Mouse (Mus musculus): ENCODE measurements around the gene Cntn2. TPM values are rescaled to one million over a fixed set of nuclear protein-coding genes. Genes with fewer than 3 reads are reported as not detected.
A peak's percentile ranks its signal among the peaks of the same experiment; 100 is the strongest.

Gene Cntn2
- polyA plus RNA-seq, 1 experiment from 2014 or later = 134 TPM

DNA sequence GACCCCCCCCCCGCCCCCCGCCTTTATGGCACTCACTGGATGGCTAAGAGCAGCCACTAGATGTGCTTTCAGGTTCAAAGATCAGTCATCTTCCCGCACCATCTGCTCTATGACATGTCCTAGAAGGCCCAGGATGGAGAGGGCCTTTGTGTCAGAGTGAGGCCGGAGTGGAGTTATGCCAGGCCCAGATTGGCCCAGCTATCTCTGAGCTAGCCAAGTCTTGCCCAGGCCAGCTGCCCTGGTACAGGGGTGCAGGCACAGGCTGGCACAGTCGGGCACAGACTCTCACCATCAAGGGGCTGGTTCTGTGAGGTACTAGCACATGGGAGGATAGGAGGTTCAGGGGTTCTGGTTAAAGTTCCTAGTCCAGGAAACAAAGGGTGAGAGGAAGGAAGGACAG, 5.3 kb downstream of the Cntn2 start:
- 67% methylated on average over 5 of the region's 5 CpGs for WGBS
- Histone ChIP-seq H3K9me3 (ENCODE audit: control insufficient read depth, low read length) (no peaks in the 10 kb centered on the region), H3K27ac (ENCODE audit: low read length) (no peak overlapping the region; the same call in 1 of the 2 replicates), H3K4me2 (ENCODE audit: low read length) (peak overlapping the region; percentile 25), H3K27me3 (replicated peaks; ENCODE audit: control insufficient read depth, insufficient read depth, low read length) (no peaks in the 10 kb centered on the region), H3K9ac (replicated peaks; ENCODE audit: low read depth, low read length) (no peak overlapping the region), H3K4me3 (replicated peaks; ENCODE audit: low read length) (no peak overlapping the region), H3K36me3 (ENCODE audit: control insufficient read depth, insufficient read depth) (no peaks in the 10 kb centered on the region), H3K4me1 (replicated peaks; ENCODE audit: control insufficient read depth, insufficient read depth, low read length) (peaks cover 67% of the 10 kb centered on the region)
- ATAC-seq = no peak

DNA sequence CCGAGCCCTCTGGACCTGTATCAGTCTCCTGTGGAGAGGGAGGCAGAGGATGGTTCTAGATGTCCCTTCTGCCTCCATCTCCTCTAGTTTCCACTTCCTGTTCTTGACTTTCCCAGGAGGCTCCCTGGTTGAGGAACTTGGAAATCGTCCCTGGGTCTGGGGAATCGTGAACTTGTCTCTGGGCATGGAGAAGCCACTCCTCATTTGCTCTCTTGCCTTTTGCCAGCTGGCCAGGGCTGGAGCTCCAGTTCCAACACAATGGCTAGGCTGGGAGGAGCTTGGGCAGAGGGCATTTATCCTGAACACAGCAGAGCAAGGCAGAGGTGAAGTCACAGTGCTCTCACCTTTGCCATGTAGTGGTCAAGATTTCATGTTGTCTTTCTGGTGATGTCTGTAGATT, 6.6 kb downstream of the Cntn2 start:
- Histone ChIP-seq H3K4me1 (replicated peaks; ENCODE audit: control insufficient read depth, insufficient read depth, low read length) (peaks cover 55% of the 10 kb centered on the region), H3K4me3 (replicated peaks; ENCODE audit: low read length) (no peak overlapping the region), H3K9ac (replicated peaks; ENCODE audit: low read depth, low read length) (no peak overlapping the region), H3K27me3 (replicated peaks; ENCODE audit: control insufficient read depth, insufficient read depth, low read length) (no peaks in the 10 kb centered on the region), H3K36me3 (ENCODE audit: control insufficient read depth, insufficient read depth) (no peaks in the 10 kb centered on the region), H3K9me3 (ENCODE audit: control insufficient read depth, low read length) (no peaks in the 10 kb centered on the region), H3K27ac (ENCODE audit: low read length) (no peak overlapping the region), H3K4me2 (ENCODE audit: low read length) (no peak overlapping the region)
- 81% methylated on average over 3 of the region's 3 CpGs for WGBS
- ATAC-seq = no peak

DNA sequence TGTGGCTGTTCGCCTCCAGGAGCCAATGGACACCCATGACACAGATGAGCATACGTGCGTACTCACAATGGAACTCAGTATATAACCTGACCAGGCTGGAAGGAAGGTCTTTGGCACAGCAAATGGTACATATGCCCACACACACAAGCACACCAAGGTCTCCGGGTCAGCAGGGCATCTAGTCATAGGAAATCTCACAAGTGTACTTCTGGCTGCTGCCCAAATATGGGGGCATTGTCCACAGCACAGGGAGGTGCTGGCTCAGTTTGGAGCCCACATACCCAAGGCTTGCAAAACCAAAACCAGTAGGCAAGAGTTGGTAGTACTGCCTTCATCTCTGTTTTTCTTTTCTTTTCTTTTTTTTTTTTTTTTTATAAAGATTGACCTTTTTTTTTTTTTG, 7.5 kb downstream of the Cntn2 start:
- 86% methylated on average over 4 of the region's 4 CpGs for WGBS
- Histone ChIP-seq H3K4me2 (ENCODE audit: low read length) (no peak overlapping the region), H3K9ac (replicated peaks; ENCODE audit: low read depth, low read length) (no peak overlapping the region), H3K27me3 (replicated peaks; ENCODE audit: control insufficient read depth, insufficient read depth, low read length) (no peaks in the 10 kb centered on the region), H3K4me1 (replicated peaks; ENCODE audit: control insufficient read depth, insufficient read depth, low read length) (peaks cover 55% of the 10 kb centered on the region), H3K36me3 (ENCODE audit: control insufficient read depth, insufficient read depth) (no peaks in the 10 kb centered on the region), H3K9me3 (ENCODE audit: control insufficient read depth, low read length) (no peaks in the 10 kb centered on the region), H3K4me3 (replicated peaks; ENCODE audit: low read length) (no peak overlapping the region), H3K27ac (ENCODE audit: low read length) (no peak overlapping the region)
- ATAC-seq = no peak

DNA sequence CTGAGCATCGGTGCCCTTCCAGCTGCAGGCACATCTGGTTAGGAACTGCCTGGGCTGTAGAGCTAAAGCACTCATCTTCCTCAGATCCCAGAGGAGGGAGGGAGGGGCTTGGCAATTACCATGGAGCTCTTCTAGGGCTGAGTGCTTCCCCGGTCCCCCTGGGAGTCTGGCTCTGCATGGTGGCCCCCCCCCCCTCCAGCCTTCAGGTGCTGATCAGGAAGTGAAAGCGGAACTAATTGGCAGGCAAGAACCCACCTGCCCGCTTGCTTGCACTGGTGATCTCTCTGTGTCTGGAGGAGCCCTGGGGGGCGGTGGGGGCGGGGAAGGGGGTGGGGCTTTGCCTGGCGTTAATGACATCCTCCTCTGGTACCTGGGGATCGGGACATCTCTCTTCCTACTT, 9.2 kb downstream of the Cntn2 start:
- Histone ChIP-seq H3K9me3 (ENCODE audit: control insufficient read depth, low read length) (no peaks in the 10 kb centered on the region), H3K9ac (replicated peaks; ENCODE audit: low read depth, low read length) (no peak overlapping the region), H3K4me3 (replicated peaks; ENCODE audit: low read length) (no peak overlapping the region), H3K36me3 (ENCODE audit: control insufficient read depth, insufficient read depth) (no peaks in the 10 kb centered on the region), H3K27me3 (replicated peaks; ENCODE audit: control insufficient read depth, insufficient read depth, low read length) (no peaks in the 10 kb centered on the region), H3K4me1 (replicated peaks; ENCODE audit: control insufficient read depth, insufficient read depth, low read length) (peaks cover 40% of the 10 kb centered on the region), H3K4me2 (ENCODE audit: low read length) (0 out of 2 replicates have a peak overlapping the region, but pooled peaks have one; percentile 2), H3K27ac (ENCODE audit: low read length) (no peak overlapping the region)
- 7% methylated on average over 8 of the region's 8 CpGs for WGBS
- 0 out of 2 replicates have a peak, but pooled peaks have one; percentile 18 for ATAC-seq

DNA sequence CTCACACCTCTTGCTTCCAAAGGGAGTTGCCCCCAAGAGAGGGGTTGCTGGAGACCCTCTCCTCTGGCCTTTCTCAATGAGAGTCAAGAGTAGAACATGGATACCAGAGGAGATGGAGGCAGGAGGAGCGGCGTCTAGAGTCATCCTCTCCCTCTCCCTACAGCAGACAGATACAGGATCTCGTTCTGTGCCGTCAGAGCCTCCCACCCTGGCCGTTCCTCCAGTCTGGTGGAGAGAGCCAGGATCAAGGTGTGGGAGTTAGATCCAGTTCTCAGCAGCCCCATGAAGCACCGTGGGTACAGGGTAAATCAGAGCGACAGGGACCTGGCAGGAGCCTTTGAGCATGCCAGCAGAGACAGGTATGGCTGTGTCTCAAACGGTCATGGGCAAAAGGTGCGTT, 10.5 kb downstream of the Cntn2 start:
- Histone ChIP-seq H3K9ac (replicated peaks; ENCODE audit: low read depth, low read length) (no peak overlapping the region), H3K27ac (ENCODE audit: low read length) (no peak overlapping the region), H3K36me3 (ENCODE audit: control insufficient read depth, insufficient read depth) (no peaks in the 10 kb centered on the region; the same call in 1 of the 2 replicates), H3K4me1 (replicated peaks; ENCODE audit: control insufficient read depth, insufficient read depth, low read length) (peaks cover 29% of the 10 kb centered on the region), H3K4me3 (replicated peaks; ENCODE audit: low read length) (no peak overlapping the region), H3K27me3 (replicated peaks; ENCODE audit: control insufficient read depth, insufficient read depth, low read length) (no peaks in the 10 kb centered on the region), H3K4me2 (ENCODE audit: low read length) (no peak overlapping the region), H3K9me3 (ENCODE audit: control insufficient read depth, low read length) (no peaks in the 10 kb centered on the region)
- ATAC-seq = no peak
- WGBS = 73% methylated on average over 9 of the region's 9 CpGs

DNA sequence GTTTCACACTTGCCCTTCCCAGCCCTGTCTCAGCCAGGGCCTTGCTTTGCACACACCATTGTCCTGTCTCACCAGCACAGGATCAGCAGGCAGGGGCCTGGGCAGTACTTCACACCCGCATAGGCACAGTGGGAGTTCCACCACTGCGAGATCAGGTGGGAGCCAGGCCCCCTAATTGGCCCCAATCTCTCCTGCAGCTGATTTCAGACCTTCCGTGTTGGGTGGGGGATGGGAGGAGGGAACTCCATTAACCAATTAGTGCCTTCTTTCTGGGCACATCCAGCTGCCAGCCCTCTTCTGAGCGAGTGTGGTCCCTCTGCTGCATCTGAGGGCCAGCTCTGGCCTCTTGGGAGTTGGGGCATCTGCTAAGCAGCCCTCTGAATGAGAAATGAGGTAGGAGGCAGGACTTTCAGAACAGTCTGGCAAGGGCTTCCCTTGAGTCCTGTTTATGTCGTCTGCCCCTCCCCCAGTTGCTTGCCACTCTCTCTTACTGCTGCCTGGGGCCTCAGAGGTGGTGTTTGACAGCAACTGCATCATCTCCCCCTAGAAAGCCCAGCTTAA, 12.3 kb downstream of the Cntn2 start:
- no peaks in the 10 kb centered on the region for H3K27me3 ChIP-seq (replicated peaks; ENCODE audit: control insufficient read depth, insufficient read depth, low read length)
- no peak overlapping the region for H3K27ac ChIP-seq (ENCODE audit: low read length)
- 2% methylated on average over 5 of the region's 5 CpGs for WGBS
- peak; percentile 36; the same call in 1 of the 2 replicates for ATAC-seq
- H3K9ac ChIP-seq (replicated peaks; ENCODE audit: low read depth, low read length) = no peak overlapping the region
- no peaks in the 10 kb centered on the region; the same call in 1 of the 2 replicates for H3K36me3 ChIP-seq (ENCODE audit: control insufficient read depth, insufficient read depth)
- H3K4me1 ChIP-seq (replicated peaks; ENCODE audit: control insufficient read depth, insufficient read depth, low read length) = peaks cover 38% of the 10 kb centered on the region
- no peak overlapping the region for H3K4me3 ChIP-seq (replicated peaks; ENCODE audit: low read length)
- H3K4me2 ChIP-seq (ENCODE audit: low read length) = no peak overlapping the region
- no peaks in the 10 kb centered on the region for H3K9me3 ChIP-seq (ENCODE audit: control insufficient read depth, low read length)

DNA sequence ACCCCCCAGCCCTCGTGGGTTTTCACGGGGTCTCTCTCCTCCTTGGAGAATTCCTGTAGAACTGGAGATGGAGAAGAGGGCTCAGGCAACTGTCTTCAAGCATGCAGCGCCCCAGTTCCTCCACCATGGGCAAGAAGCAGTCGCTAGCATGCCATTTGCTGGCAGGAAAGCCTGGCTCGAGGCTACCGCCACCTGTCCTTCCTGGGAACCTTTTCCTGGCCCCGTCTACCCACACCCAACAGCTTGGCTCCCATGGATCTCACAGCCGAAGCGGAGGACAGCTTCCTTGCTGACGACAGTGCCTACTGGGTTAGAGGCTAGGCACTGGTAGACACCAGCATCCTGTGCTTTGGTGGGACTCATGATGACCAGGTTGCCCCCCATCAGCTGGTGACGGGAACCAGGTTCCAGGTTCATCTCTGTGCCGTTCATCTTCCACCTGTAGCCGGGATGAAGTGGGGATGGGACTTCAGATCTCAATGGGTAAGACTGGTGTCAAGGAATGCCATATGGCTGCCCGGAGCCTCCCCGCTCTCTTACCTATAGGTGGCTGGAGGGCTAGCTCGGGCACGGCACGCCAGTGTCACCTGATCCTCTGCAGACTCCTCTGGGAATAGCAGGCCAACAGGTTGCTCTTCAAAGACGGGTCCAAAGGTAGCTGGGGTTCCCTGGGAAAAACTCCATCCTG, 14.3 kb downstream of the Cntn2 start:
- Histone ChIP-seq H3K4me3 (replicated peaks; ENCODE audit: low read length) (no peak overlapping the region), H3K36me3 (ENCODE audit: control insufficient read depth, insufficient read depth) (peaks cover 2% of the 10 kb centered on the region; the same call in 1 of the 2 replicates), H3K27me3 (replicated peaks; ENCODE audit: control insufficient read depth, insufficient read depth, low read length) (no peaks in the 10 kb centered on the region), H3K4me2 (ENCODE audit: low read length) (no peak overlapping the region), H3K9ac (replicated peaks; ENCODE audit: low read depth, low read length) (no peak overlapping the region), H3K9me3 (ENCODE audit: control insufficient read depth, low read length) (no peaks in the 10 kb centered on the region), H3K4me1 (replicated peaks; ENCODE audit: control insufficient read depth, insufficient read depth, low read length) (peaks cover 28% of the 10 kb centered on the region), H3K27ac (ENCODE audit: low read length) (no peak overlapping the region)
- ATAC-seq = no peak
- 83% methylated on average over 19 of the region's 19 CpGs for WGBS

DNA sequence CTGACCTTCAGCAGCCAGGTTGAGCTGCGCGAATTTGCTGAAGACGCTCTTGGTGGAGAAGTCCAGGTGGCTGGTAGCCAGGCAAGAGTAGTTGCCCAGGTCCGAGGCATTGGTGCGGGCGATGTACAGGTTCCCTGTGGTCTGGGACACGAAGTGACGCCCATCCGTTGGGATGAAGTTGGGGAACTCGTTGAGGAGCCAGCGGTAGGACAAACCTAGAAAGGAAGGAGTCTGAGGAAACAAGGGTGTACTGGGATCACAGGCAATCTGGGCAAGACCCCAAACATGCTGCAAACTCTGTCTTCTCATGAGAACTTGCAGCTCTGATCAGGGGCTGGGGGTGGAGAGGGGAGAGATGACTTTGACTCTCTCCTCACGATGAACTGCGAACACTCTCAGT, 15.0 kb downstream of the Cntn2 start:
- no peak overlapping the region for H3K9ac ChIP-seq (replicated peaks; ENCODE audit: low read depth, low read length)
- H3K4me3 ChIP-seq (replicated peaks; ENCODE audit: low read length) = no peak overlapping the region
- peaks cover 24% of the 10 kb centered on the region for H3K4me1 ChIP-seq (replicated peaks; ENCODE audit: control insufficient read depth, insufficient read depth, low read length)
- ATAC-seq = no peak
- no peak overlapping the region for H3K27ac ChIP-seq (ENCODE audit: low read length)
- H3K9me3 ChIP-seq (ENCODE audit: control insufficient read depth, low read length) = no peaks in the 10 kb centered on the region
- 96% methylated on average over 13 of the region's 13 CpGs for WGBS
- H3K36me3 ChIP-seq (ENCODE audit: control insufficient read depth, insufficient read depth) = peaks cover 3% of the 10 kb centered on the region; the same call in 1 of the 2 replicates
- H3K27me3 ChIP-seq (replicated peaks; ENCODE audit: control insufficient read depth, insufficient read depth, low read length) = no peaks in the 10 kb centered on the region
- no peak overlapping the region for H3K4me2 ChIP-seq (ENCODE audit: low read length)

DNA sequence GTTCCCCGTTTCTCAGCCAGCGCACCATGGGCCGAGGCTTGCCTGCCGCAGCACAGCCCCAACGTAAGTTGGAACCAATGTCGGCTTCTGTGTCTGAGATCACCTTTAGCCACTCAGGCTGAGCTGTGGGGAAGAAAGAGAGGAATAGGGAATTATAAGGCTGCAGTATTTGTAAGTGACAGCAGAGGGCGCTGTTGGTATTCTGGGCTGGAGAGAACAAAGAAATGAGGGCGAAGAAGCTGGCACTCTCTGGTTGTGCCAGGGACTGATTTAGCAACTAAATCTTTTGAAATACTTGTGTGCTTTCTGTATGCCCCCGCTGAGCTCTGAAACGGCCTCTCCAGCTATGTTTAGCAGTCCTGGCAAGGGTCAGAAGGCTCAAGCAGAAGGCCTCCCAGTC, 17.2 kb downstream of the Cntn2 start:
- H3K4me3 ChIP-seq (replicated peaks; ENCODE audit: low read length) = no peak overlapping the region
- peak overlapping the region; percentile 54 for H3K9ac ChIP-seq (replicated peaks; ENCODE audit: low read depth, low read length)
- peaks cover 19% of the 10 kb centered on the region for H3K4me1 ChIP-seq (replicated peaks; ENCODE audit: control insufficient read depth, insufficient read depth, low read length)
- H3K27me3 ChIP-seq (replicated peaks; ENCODE audit: control insufficient read depth, insufficient read depth, low read length) = no peaks in the 10 kb centered on the region
- H3K4me2 ChIP-seq (ENCODE audit: low read length) = peak overlapping the region; percentile 8; the same call in 1 of the 2 replicates
- 4% methylated on average over 10 of the region's 10 CpGs for WGBS
- peak; percentile 74 for ATAC-seq
- no peaks in the 10 kb centered on the region for H3K9me3 ChIP-seq (ENCODE audit: control insufficient read depth, low read length)
- peaks cover 16% of the 10 kb centered on the region for H3K36me3 ChIP-seq (ENCODE audit: control insufficient read depth, insufficient read depth)
- peak overlapping the region; percentile 87 for H3K27ac ChIP-seq (ENCODE audit: low read length)

All from forebrain, embryonic 16.5 days (tissue).